Mouse (Mus musculus) spleen, adult 2 months (tissue): Measurements from ENCODE around the gene Olfr1076. TPM values are rescaled to one million over a fixed set of nuclear protein-coding genes. Genes with fewer than 3 reads are reported as not detected.
"Not testable (repeated sequence)": the region's sequence is repeated elsewhere in the genome, so short reads cannot be mapped to it uniquely, and the experiment has no call there.

Experiments
- DNase-seq, 2 experiments: peaks; one replicate each; pipeline versions ENCODE4 v3.0.0 to v3.0.0-alpha.2; 2012 to 2021; ENCODE audit warnings: low spot score in 2 of 2, low read depth in 1 of 2
- H3K27ac ChIP-seq: fragments of 200-500 bp; 2 replicates; pipeline ENCODE4 v1.5.1; 2012; ENCODE audit warnings: low read length, inconsistent platforms; ENCODE audit not compliant: insufficient read depth
- H3K27me3 ChIP-seq: fragments of 200-500 bp; 2 replicates; pipeline ENCODE4 v1.6.1; 2012; ENCODE audit warnings: mild to moderate bottlenecking, moderate library complexity, low read length, inconsistent platforms; ENCODE audit not compliant: control insufficient read depth, insufficient read depth
- H3K36me3 ChIP-seq: fragments of 200-500 bp; 2 replicates; pipeline ENCODE4 v1.6.1; 2012; ENCODE audit warnings: mild to moderate bottlenecking, low read length, inconsistent platforms; ENCODE audit not compliant: control insufficient read depth, insufficient read depth
- H3K4me1 ChIP-seq: fragments of 200-500 bp; 2 replicates; pipeline ENCODE4 v1.6.1; 2011; ENCODE audit warnings: inconsistent platforms; ENCODE audit not compliant: control insufficient read depth, insufficient read depth, insufficient read length
- H3K4me3 ChIP-seq: fragments of 200-500 bp; 2 replicates; pipeline ENCODE4 v1.5.1; 2011; ENCODE audit warnings: mild to moderate bottlenecking, inconsistent platforms; ENCODE audit not compliant: insufficient read depth, insufficient read length; ENCODE audit errors: extremely low read depth
- CTCF ChIP-seq: fragments of 200-500 bp; IDR thresholded peaks from 2 replicates; pipeline ENCODE4 v1.5.1; 2011; ENCODE audit warnings: mild to moderate bottlenecking, inconsistent platforms; ENCODE audit not compliant: insufficient read depth, insufficient read length, insufficient replicate concordance; ENCODE audit errors: extremely low read depth
- POLR2A ChIP-seq: fragments of 200-500 bp; IDR thresholded peaks from 2 replicates; pipeline ENCODE4 v1.6.1; 2011; ENCODE audit warnings: low read depth, low read length, inconsistent platforms
- WGBS: fragments of 180-500 bp; shearing (Covaris S2); methylation state at CpG from one replicate; pipeline ENCODE4 v1.1.7; 2018; 5-methylcytosine and 5-hydroxymethylcytosine counted together
- polyA plus RNA-seq: library from polyadenylated mRNA; depleted of rRNA; stranded (reverse); fragments of >200 nt; gene quantifications from 2 replicates; pipeline ENCODE4 v1.2.3, GENCODE M21; 2012; rRNA removed

Olfr1076 gene
- polyA plus RNA-seq: not detected in 2 replicates

GRCm38 (mm10) chr2:86508161-86508560, at the start of gene Olfr1076:
Gene Olfr1076 (plus strand): TSS chr2:86508461.
- Histone ChIP-seq H3K4me3 (no peak within 1 kb of the TSS), H3K36me3 (no peaks in the 10 kb centered on the region), H3K27ac (no peak within 1 kb of the TSS), H3K27me3 (no peaks in the 10 kb centered on the region), H3K4me1 (no peaks in the 10 kb centered on the region)
- WGBS: 83% methylated on average over 1 of the region's 1 CpGs
- DNase-seq: no peak
- no peak for TF ChIP-seq POLR2A
- TF ChIP-seq CTCF: no peak

- no peak for DNase-seq
- TF ChIP-seq CTCF: no peak
- WGBS: 87% methylated on average over 1 of the region's 1 CpGs
- H3K36me3 ChIP-seq: no peaks in the 10 kb centered on the region
- H3K4me3 ChIP-seq: no peak overlapping the region
- H3K27ac ChIP-seq: no peak overlapping the region
- no peaks in the 10 kb centered on the region for H3K4me1 ChIP-seq
- H3K27me3 ChIP-seq: no peaks in the 10 kb centered on the region
Measured at GRCm38 (mm10) chr2:86460434-86460833, 47.8 kb upstream of the Olfr1076 start.

GRCm38 (mm10) chr2:86464442-86465109, 43.7 kb upstream of the Olfr1076 start:
- Histone ChIP-seq H3K27me3 (no peaks in the 10 kb centered on the region), H3K4me3 (no peak overlapping the region), H3K4me1 (no peaks in the 10 kb centered on the region), H3K27ac (no peak overlapping the region), H3K36me3 (no peaks in the 10 kb centered on the region)
- no peak for TF ChIP-seq POLR2A
- TF ChIP-seq CTCF: no peak
- WGBS: 33% methylated on average over 10 of the region's 10 CpGs
- no peak for DNase-seq

- TF ChIP-seq CTCF (no peak), POLR2A (no peak)
- no peaks in the 10 kb centered on the region for H3K4me1 ChIP-seq
- WGBS: 61% methylated on average over 1 of the region's 1 CpGs
Measured at GRCm38 (mm10) chr2:86487286-86487685, 21.0 kb upstream of the Olfr1076 start, which contains the start of gene Olfr228. Gene Olfr228 (minus strand): TSS chr2:86487386.

GRCm38 (mm10) chr2:86530991-86531390, 22.7 kb downstream of the Olfr1076 start:
- WGBS: 56% methylated on average over 1 of the region's 1 CpGs
- no peak for TF ChIP-seq POLR2A
- no peak for TF ChIP-seq CTCF
- no peaks in the 10 kb centered on the region for H3K4me1 ChIP-seq

More at GRCm38 (mm10) chr2:86487286-86487685, 21.0 kb upstream of the Olfr1076 start, which contains the start of gene Olfr228:
- Histone ChIP-seq H3K27me3 (no peaks in the 10 kb centered on the region), H3K27ac (no peak within 1 kb of the TSS), H3K36me3 (no peaks in the 10 kb centered on the region), H3K4me3 (no peak within 1 kb of the TSS)
- DNase-seq: no peak

GRCm38 (mm10) chr2:86542380-86542779, 34.1 kb downstream of the Olfr1076 start, which contains the start of gene Olfr1079:
Gene Olfr1079 (minus strand): TSS chr2:86542480.
- TF ChIP-seq POLR2A (no peak), CTCF (no peak)
- WGBS: 57% methylated on average over 1 of the region's 1 CpGs
- Histone ChIP-seq H3K27ac (no peak within 1 kb of the TSS), H3K4me1 (no peaks in the 10 kb centered on the region), H3K27me3 (no peaks in the 10 kb centered on the region), H3K4me3 (no peak within 1 kb of the TSS), H3K36me3 (no peaks in the 10 kb centered on the region)
- no peak for DNase-seq

More at GRCm38 (mm10) chr2:86530991-86531390, 22.7 kb downstream of the Olfr1076 start:
- Histone ChIP-seq H3K36me3 (no peaks in the 10 kb centered on the region), H3K27me3 (no peaks in the 10 kb centered on the region), H3K4me3 (no peak overlapping the region), H3K27ac (no peak overlapping the region)
- DNase-seq: no peak

- H3K27ac ChIP-seq, H3K4me3 ChIP-seq, H3K4me1 ChIP-seq, H3K27me3 ChIP-seq, H3K36me3 ChIP-seq, DNase-seq: not testable (repeated sequence)
Measured at GRCm38 (mm10) chr2:86558135-86558534, 49.9 kb downstream of the Olfr1076 start, which contains the start of gene Olfr1080. Gene Olfr1080 (minus strand): TSS chr2:86558235.

Other genes with a start within 250 kb of the Olfr1076 start
- not detected in 2 replicates for gene Olfr1051, start 229.4 kb upstream of the Olfr1076 start, polyA plus RNA-seq
- gene Olfr1052, start 216.0 kb upstream of the Olfr1076 start, polyA plus RNA-seq: not detected in 2 replicates
- not detected in 2 replicates for gene Olfr1053, start 193.2 kb upstream of the Olfr1076 start, polyA plus RNA-seq
- gene Olfr1054, start 173.0 kb upstream of the Olfr1076 start, polyA plus RNA-seq: not detected in 2 replicates
- not detected in 2 replicates for gene Olfr1055, start 158.2 kb upstream of the Olfr1076 start, polyA plus RNA-seq
- not detected in 2 replicates for gene Olfr1056, start 146.0 kb upstream of the Olfr1076 start, polyA plus RNA-seq
- not detected in 2 replicates for gene Olfr1057, start 130.1 kb upstream of the Olfr1076 start, polyA plus RNA-seq
- not detected in 2 replicates for gene Olfr1058, start 119.9 kb upstream of the Olfr1076 start, polyA plus RNA-seq
- gene Olfr1061, start 94.4 kb upstream of the Olfr1076 start, polyA plus RNA-seq: not detected in 2 replicates
- not detected in 2 replicates for gene Olfr1062, start 81.7 kb upstream of the Olfr1076 start, polyA plus RNA-seq
- gene Olfr1065, start 57.9 kb upstream of the Olfr1076 start, polyA plus RNA-seq: not detected in 2 replicates
- not detected in 2 replicates for gene Olfr1066, start 52.2 kb upstream of the Olfr1076 start, polyA plus RNA-seq
- gene Olfr228, start 21.1 kb upstream of the Olfr1076 start, polyA plus RNA-seq: not detected in 2 replicates
- not detected in 2 replicates for gene Olfr1079, start 34.0 kb downstream of the Olfr1076 start, polyA plus RNA-seq
- gene Olfr1080, start 49.8 kb downstream of the Olfr1076 start, polyA plus RNA-seq: not detected in 2 replicates
- gene Olfr1082, start 90.5 kb downstream of the Olfr1076 start, polyA plus RNA-seq: not detected in 2 replicates
- not detected in 2 replicates for gene Olfr1084, start 131.3 kb downstream of the Olfr1076 start, polyA plus RNA-seq
- not detected in 2 replicates for gene Olfr1085, start 153.6 kb downstream of the Olfr1076 start, polyA plus RNA-seq
- gene Olfr1086, start 171.6 kb downstream of the Olfr1076 start, polyA plus RNA-seq: not detected in 2 replicates
- gene Olfr1087, start 189.9 kb downstream of the Olfr1076 start, polyA plus RNA-seq: not detected in 2 replicates
- not detected in 2 replicates for gene Olfr1089, start 225.2 kb downstream of the Olfr1076 start, polyA plus RNA-seq